10 mouse cellular contexts compared by ENCODE assay signal in the genomic region with DNA sequence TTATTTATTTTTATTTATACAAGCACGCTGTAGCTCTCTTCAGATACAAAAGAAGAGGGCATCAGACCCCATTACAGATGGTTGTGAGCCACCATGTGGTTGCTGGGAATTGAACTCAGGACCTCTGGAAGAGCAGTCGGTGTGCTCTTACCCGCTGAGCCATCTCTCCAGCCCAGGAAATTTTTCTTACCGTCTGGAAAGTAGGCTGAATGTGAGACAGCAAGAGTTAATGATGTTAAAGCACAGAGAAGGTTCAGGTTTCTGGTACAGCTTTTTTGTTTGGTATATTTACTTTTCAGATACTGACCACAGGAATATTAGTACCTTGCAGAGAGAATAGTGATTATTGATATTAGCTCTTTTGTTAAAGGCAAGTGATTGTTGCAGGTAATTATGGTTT. TPM values are rescaled to one million over a fixed set of nuclear protein-coding genes. Genes with fewer than 3 reads are reported as not detected.
A peak's percentile ranks its signal among the peaks of the same experiment; 100 is the strongest.
DNase-seq lines count a peak whose midpoint lies in the region; ATAC-seq and TF ChIP-seq lines count a peak whose summit lies in the region.
"Had no signal": no experiment of that assay in that cellular context is flagged by ENCODE, and none has a peak within 500 bp of the region (broad histone marks: within the 10 kb centered on the region; RNA-seq: fewer than 3 reads in every experiment).

No protein-coding gene starts in this region.

- peak overlapping the region; percentile 96 for H3K4me2 ChIP-seq in heart, embryonic 13.5 days
- peak overlapping the region; percentile 100 for H3K4me2 ChIP-seq in liver, postnatal 0 days (ENCODE audit: low read depth, low read length)

- H3K4me1 ChIP-seq in heart, embryonic 13.5 days = peaks cover 37% of the 10 kb centered on the region
- peaks cover 4% of the 10 kb centered on the region for H3K4me1 ChIP-seq in heart, embryonic 10.5 days
- peaks cover 37% of the 10 kb centered on the region for H3K4me1 ChIP-seq in megakaryocyte, embryonic 14.5 days
- peaks cover 3% of the 10 kb centered on the region for H3K4me1 ChIP-seq in liver, postnatal 0 days (ENCODE audit: insufficient read depth)
- peaks cover 7% of the 10 kb centered on the region for H3K4me1 ChIP-seq in thymus, adult 2 months (replicated peaks; ENCODE audit: control insufficient read depth, insufficient read depth, low read length)

- H3K9ac ChIP-seq in heart, embryonic 13.5 days = no peak overlapping the region
- H3K9ac ChIP-seq in liver, postnatal 0 days (replicated peaks) = no peak overlapping the region

- 70% methylated on average over 4 of the region's 4 CpGs for WGBS in heart, embryonic 13.5 days
- 76% methylated on average over 4 of the region's 4 CpGs for WGBS in heart, embryonic 10.5 days
- WGBS in liver, postnatal 0 days (ENCODE audit: insufficient replicate concordance) = 72% methylated on average over 4 of the region's 4 CpGs
- 51% methylated on average over 4 of the region's 4 CpGs for WGBS in thymus, adult 2 months

- H3K4me3 ChIP-seq in heart, embryonic 13.5 days = peak overlapping the region; percentile 99; the same call in 1 of the 2 replicates
- H3K4me3 ChIP-seq in heart, embryonic 10.5 days = no peak overlapping the region
- peak overlapping the region; percentile 53 for H3K4me3 ChIP-seq in megakaryocyte, embryonic 14.5 days (replicated peaks)
- H3K4me3 ChIP-seq in liver, postnatal 0 days (ENCODE audit: low read depth, low read length) = peak overlapping the region; percentile 93; the same call in 1 of the 2 replicates
- H3K4me3 ChIP-seq in thymus, adult 2 months (ENCODE audit: control insufficient read depth, insufficient read depth, low read length) = no peak overlapping the region

- H3K36me3 ChIP-seq in heart, embryonic 13.5 days = peaks cover 6% of the 10 kb centered on the region
- 0 out of 2 replicates have a peak, but pooled peaks cover 5% of the 10 kb centered on the region for H3K36me3 ChIP-seq in heart, embryonic 10.5 days
- peaks cover 31% of the 10 kb centered on the region for H3K36me3 ChIP-seq in megakaryocyte, embryonic 14.5 days (replicated peaks; ENCODE audit: low read length)
- peaks cover 4% of the 10 kb centered on the region; the same call in 1 of the 2 replicates for H3K36me3 ChIP-seq in liver, postnatal 0 days (replicated peaks; ENCODE audit: insufficient read depth, low read length)
- H3K36me3 ChIP-seq in thymus, adult 2 months (ENCODE audit: control insufficient read depth, insufficient read depth, low read length) = peaks cover 13% of the 10 kb centered on the region

- H3K9me3 ChIP-seq in heart, embryonic 13.5 days = no peaks in the 10 kb centered on the region
- no peaks in the 10 kb centered on the region for H3K9me3 ChIP-seq in heart, embryonic 10.5 days
- H3K9me3 ChIP-seq in megakaryocyte, embryonic 14.5 days = no peaks in the 10 kb centered on the region
- no peaks in the 10 kb centered on the region for H3K9me3 ChIP-seq in liver, postnatal 0 days (ENCODE audit: low read length)

- TF ChIP-seq EP300 in liver, postnatal 0 days (IDR thresholded peaks at IDR 0.05; ENCODE audit: low read depth) = no peak

- no peak for TF ChIP-seq CTCF in liver, postnatal 0 days (IDR thresholded peaks at IDR 0.05; ENCODE audit: low read depth)
- TF ChIP-seq CTCF in thymus, adult 2 months (IDR thresholded peaks at IDR 0.05; ENCODE audit: borderline replicate concordance, control insufficient read depth, extremely low read depth, insufficient read depth, low read length, poor library complexity) = no peak

- DNase-seq in heart, embryonic 10.5 days (ENCODE audit: low spot score) = no peak
- DNase-seq in liver, postnatal 0 days = no peak
- DNase-seq in thymus, adult 2 months = no peak
- DNase-seq in layer of hippocampus, postnatal 14 days (ENCODE audit: low spot score in 2 of 2) = no peak
- DNase-seq in left cerebral cortex, adult 9 months (ENCODE audit: low spot score in 2 of 2) = no peak
- DNase-seq: cerebellum, adult 8-10 months; kidney, adult 8-10 months had no signal

- no peak overlapping the region for H3K27ac ChIP-seq in heart, embryonic 13.5 days (replicated peaks)
- H3K27ac ChIP-seq in heart, embryonic 10.5 days = no peak overlapping the region
- H3K27ac ChIP-seq in liver, postnatal 0 days (ENCODE audit: low read depth) = no peak overlapping the region
- no peak overlapping the region for H3K27ac ChIP-seq in thymus, adult 2 months (ENCODE audit: control insufficient read depth, insufficient read depth, low read length)

- ATAC-seq in heart, embryonic 13.5 days (ENCODE audit: extremely low read depth, insufficient number of reproducible peaks, low FRiP score, low TSS enrichment) = no peak
- no peak for ATAC-seq in megakaryocyte, adult 5-6 weeks (ENCODE audit: poor library complexity, severe bottlenecking)
- ATAC-seq in liver, postnatal 0 days = no peak

- no peaks in the 10 kb centered on the region for H3K27me3 ChIP-seq in heart, embryonic 13.5 days (replicated peaks)
- no peaks in the 10 kb centered on the region for H3K27me3 ChIP-seq in heart, embryonic 10.5 days (ENCODE audit: insufficient read depth, poor library complexity, severe bottlenecking)
- peaks cover 8% of the 10 kb centered on the region for H3K27me3 ChIP-seq in megakaryocyte, embryonic 14.5 days (replicated peaks)
- no peaks in the 10 kb centered on the region for H3K27me3 ChIP-seq in liver, postnatal 0 days (ENCODE audit: insufficient read depth, low read length)
- no peaks in the 10 kb centered on the region for H3K27me3 ChIP-seq in thymus, adult 2 months (ENCODE audit: control insufficient read depth, insufficient read depth, low read length)

- TF ChIP-seq POLR2A in thymus, adult 2 months (IDR thresholded peaks at IDR 0.05; ENCODE audit: control insufficient read depth, extremely low read depth, insufficient read depth, low read length, poor library complexity) = no peak

RNA-seq across cellular contexts. Expression of gene Pten, which starts 3.9 kb away (rescaled TPM):
- 3.9 and 4.3 TPM in 2 replicates for polyA plus RNA-seq in heart, embryonic 13.5 days (2015; fragmentation: Nextera tagmentation; extraction: Ambion mirVana)
- 4.3 and 5.4 TPM in 2 replicates for polyA plus RNA-seq in heart, embryonic 10.5 days (2016; fragmentation: Nextera tagmentation; extraction: Ambion mirVana)
- 7.1 and 17.5 TPM in 2 replicates for polyA plus RNA-seq in megakaryocyte, embryonic 14.5 days (2012; ENCODE audit: insufficient read depth, low replicate concordance)
- 110 and 114 TPM in 2 replicates for total RNA-seq in megakaryocyte, adult 5-6 weeks (2015)
- 110 and 133 TPM in 2 replicates for total RNA-seq in megakaryocyte, adult 5-6 weeks (2017)
- 5.1 and 5.9 TPM in 2 replicates for polyA plus RNA-seq in liver, postnatal 0 days (2015; fragmentation: Nextera tagmentation; extraction: Ambion mirVana)
- polyA plus RNA-seq in thymus, adult 2 months (2012; rRNA removed) = 37.0 and 55.1 TPM in 2 replicates
- 100 to 1,000 TPM; 114 to 125 TPM for total RNA-seq in layer of hippocampus, postnatal 14 days (2021)

RNA-seq across cellular contexts. Expression of gene Atad1, which starts 21.6 kb away (rescaled TPM):
- 52.2 and 59.8 TPM in 2 replicates for polyA plus RNA-seq in heart, embryonic 13.5 days (2015; fragmentation: Nextera tagmentation; extraction: Ambion mirVana)
- 63.4 and 68.1 TPM in 2 replicates for polyA plus RNA-seq in heart, embryonic 10.5 days (2016; fragmentation: Nextera tagmentation; extraction: Ambion mirVana)
- 2.4 TPM in 1 of 2 replicates, not detected in the other for polyA plus RNA-seq in megakaryocyte, embryonic 14.5 days (2012; ENCODE audit: insufficient read depth, low replicate concordance)
- 58.6 and 66.9 TPM in 2 replicates for total RNA-seq in megakaryocyte, adult 5-6 weeks (2015)
- 45.1 and 49.3 TPM in 2 replicates for total RNA-seq in megakaryocyte, adult 5-6 weeks (2017)
- 25.9 and 26.0 TPM in 2 replicates for polyA plus RNA-seq in liver, postnatal 0 days (2015; fragmentation: Nextera tagmentation; extraction: Ambion mirVana)
- 13.6 and 17.7 TPM in 2 replicates for polyA plus RNA-seq in thymus, adult 2 months (2012; rRNA removed)
- total RNA-seq in layer of hippocampus, postnatal 14 days (2021) = 100 to 1,000 TPM in 1 of 2 experiments, 10 to 100 TPM in 1; 95.6 to 110 TPM

Comparison
In these comparisons a context has a peak if more than half of its experiments do, and no peak if none do; other contexts are left out.
1. H3K4me3 ChIP-seq: peak in heart, embryonic 13.5 days (single experiment), megakaryocyte, embryonic 14.5 days (single experiment) and liver, postnatal 0 days (single experiment); none in heart, embryonic 10.5 days (single experiment) and thymus, adult 2 months (single experiment).